ENCODE assay signal across 17 mouse cellular contexts in the genomic region with DNA sequence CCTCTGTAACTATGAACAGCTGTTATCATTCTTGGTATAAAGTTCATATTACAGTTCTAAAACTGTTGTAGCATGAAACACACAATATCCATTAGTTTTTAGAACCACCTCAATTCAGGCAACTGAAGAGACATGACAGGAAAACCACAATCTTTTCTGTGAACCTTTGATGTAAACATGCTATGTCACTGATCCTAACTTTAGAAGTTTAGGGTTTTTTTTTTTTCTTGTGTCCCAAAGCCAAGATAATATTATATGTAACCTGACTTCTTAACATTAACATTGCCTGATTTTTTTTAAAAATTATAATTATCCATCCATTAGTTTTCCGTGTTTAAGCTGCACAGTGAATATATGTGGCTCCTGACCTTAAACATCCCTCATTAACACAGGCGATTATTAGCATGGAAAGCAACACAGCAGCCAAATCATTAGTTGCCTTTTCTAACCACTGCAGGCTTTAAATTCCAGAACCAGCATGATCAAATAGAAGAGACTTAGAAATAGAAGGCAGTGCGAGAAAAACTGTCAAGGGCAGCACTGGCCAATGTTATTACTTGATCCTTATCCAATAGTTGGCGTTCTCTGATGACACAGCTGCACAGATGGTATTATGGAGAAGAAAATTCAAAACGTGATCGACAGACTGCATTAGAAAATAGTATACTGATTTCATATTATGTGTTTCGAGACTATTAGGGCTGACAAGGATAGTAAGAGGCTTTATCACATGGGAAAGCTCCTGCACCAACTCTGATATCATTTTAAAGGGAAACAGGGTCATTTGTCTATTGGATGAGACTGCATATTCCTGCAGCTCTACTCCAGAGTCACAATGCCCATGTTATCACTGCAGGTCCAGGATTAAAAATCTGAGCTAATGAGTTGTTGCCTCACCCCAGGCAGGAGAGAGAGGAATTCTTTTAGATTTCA.
DNase-seq lines count a peak whose midpoint lies in the region; ATAC-seq lines count a peak whose summit lies in the region.
"Had no signal": no experiment of that assay in that cellular context is flagged by ENCODE, and none has a peak within 500 bp of the region (broad histone marks: within the 10 kb centered on the region; RNA-seq: fewer than 3 reads in every experiment).

No protein-coding gene starts in this region.

- H3K4me3 ChIP-seq in forebrain, embryonic 11.5 days (ENCODE audit: low read depth, low read length): no peak overlapping the region
- H3K4me3 ChIP-seq in midbrain, embryonic 13.5 days (replicated peaks): no peak overlapping the region
- H3K4me3 ChIP-seq: heart, embryonic 10.5 days had no signal

- H3K36me3 ChIP-seq in forebrain, embryonic 11.5 days (ENCODE audit: control insufficient read depth, insufficient read depth, low read length): no peaks in the 10 kb centered on the region
- H3K36me3 ChIP-seq in midbrain, embryonic 13.5 days: no peaks in the 10 kb centered on the region
- H3K36me3 ChIP-seq: heart, embryonic 10.5 days had no signal

- DNase-seq in heart, adult 11 months: peak; percentile 30
- no peak for DNase-seq in heart, adult 18-20 months
- DNase-seq in 416B (ENCODE audit: low read depth): peak; percentile 48
- no peak for DNase-seq in forebrain, embryonic 11.5 days (ENCODE audit: low spot score)
- no peak for DNase-seq in lung, postnatal 14 days
- DNase-seq: adrenal gland, postnatal 10 days; cerebellum, adult 8-10 months; gastrocnemius, postnatal 10 days; heart, postnatal 10 days; kidney, postnatal 4 days; lung, adult 18-20 months; lung, postnatal 36 days; spleen, adult 18-20 months had no signal

- no peak overlapping the region for H3K9ac ChIP-seq in forebrain, embryonic 11.5 days (ENCODE audit: low read length)
- H3K9ac ChIP-seq in midbrain, embryonic 13.5 days (replicated peaks): no peak overlapping the region

- 0 out of 2 replicates have a peak, but pooled peaks have one; percentile 21 for ATAC-seq in forebrain, embryonic 11.5 days (replicated peaks; ENCODE audit: low FRiP score)
- peak; percentile 69 for ATAC-seq in midbrain, embryonic 13.5 days
- ATAC-seq in granulocyte monocyte progenitor cell, adult 5-6 weeks (replicated peaks; ENCODE audit: poor library complexity, severe bottlenecking): no peak
- ATAC-seq: inflammation-experienced regulatory T-cells, adult 6 months had no signal

- 63% methylated on average over 7 of the region's 7 CpGs for WGBS in forebrain, embryonic 11.5 days
- WGBS in midbrain, embryonic 13.5 days: 59% methylated on average over 7 of the region's 7 CpGs

- no peaks in the 10 kb centered on the region; the same call in 1 of the 2 replicates for H3K4me1 ChIP-seq in forebrain, embryonic 11.5 days (replicated peaks; ENCODE audit: control insufficient read depth, insufficient read depth, low read length)
- peaks cover 10% of the 10 kb centered on the region; the same call in 1 of the 2 replicates for H3K4me1 ChIP-seq in midbrain, embryonic 13.5 days (replicated peaks)
- H3K4me1 ChIP-seq: heart, embryonic 10.5 days had no signal

- H3K9me3 ChIP-seq in forebrain, embryonic 11.5 days (ENCODE audit: control insufficient read depth, low read length): no peaks in the 10 kb centered on the region
- no peaks in the 10 kb centered on the region for H3K9me3 ChIP-seq in midbrain, embryonic 13.5 days
- H3K9me3 ChIP-seq: heart, embryonic 10.5 days had no signal

- H3K27me3 ChIP-seq in forebrain, embryonic 11.5 days (ENCODE audit: control insufficient read depth, insufficient read depth, low read length): no peaks in the 10 kb centered on the region
- no peaks in the 10 kb centered on the region for H3K27me3 ChIP-seq in midbrain, embryonic 13.5 days

- no peak overlapping the region for H3K4me2 ChIP-seq in forebrain, embryonic 11.5 days (ENCODE audit: low read depth, low read length, severe bottlenecking)
- H3K4me2 ChIP-seq in midbrain, embryonic 13.5 days (replicated peaks): no peak overlapping the region

- no peak overlapping the region for H3K27ac ChIP-seq in forebrain, embryonic 11.5 days (ENCODE audit: low read depth, low read length)
- 0 out of 2 replicates have a peak overlapping the region, but pooled peaks have one; percentile 14 for H3K27ac ChIP-seq in midbrain, embryonic 13.5 days
- H3K27ac ChIP-seq: heart, embryonic 10.5 days had no signal

Comparison
In these comparisons a context has a peak if more than half of its experiments do, and no peak if none do; other contexts are left out.
1. DNase-seq: peak in heart, adult 11 months (single experiment) and 416B (single experiment); none in heart, adult 18-20 months (0 of 2), forebrain, embryonic 11.5 days (single experiment) and lung, postnatal 14 days (single experiment).